18 mouse cellular contexts compared by ENCODE assay signal in genomic region chr2:79998460-79998859, GRCm38 (mm10).
DNase-seq lines count a peak whose midpoint lies in the region; ATAC-seq and TF ChIP-seq lines count a peak whose summit lies in the region.
"Had no signal": no experiment of that assay in that cellular context is flagged by ENCODE, and none has a peak within 500 bp of the region (broad histone marks: within the 10 kb centered on the region; RNA-seq: fewer than 3 reads in every experiment).

No protein-coding gene starts in this region.

- H3K9ac ChIP-seq in liver, postnatal 0 days (replicated peaks), result no peak overlapping the region
- H3K9ac ChIP-seq in liver, embryonic 11.5 days (ENCODE audit: low read depth, low read length), result no peak overlapping the region
- H3K9ac ChIP-seq: embryonic facial prominence, embryonic 12.5 days; forebrain, embryonic 13.5 days; forebrain, embryonic 15.5 days; forebrain, postnatal 0 days had no signal

- peak; percentile 53; the same call in 1 of the 2 replicates for ATAC-seq in liver, postnatal 0 days
- ATAC-seq in liver, embryonic 11.5 days (replicated peaks; ENCODE audit: low FRiP score), result no peak
- ATAC-seq: forebrain, embryonic 13.5 days; forebrain, embryonic 15.5 days; forebrain, postnatal 0 days had no signal

- no peak overlapping the region for H3K4me3 ChIP-seq in liver, postnatal 0 days (ENCODE audit: low read depth, low read length)
- H3K4me3 ChIP-seq in liver, embryonic 11.5 days (ENCODE audit: low read depth, low read length), result no peak overlapping the region
- H3K4me3 ChIP-seq: embryonic facial prominence, embryonic 10.5 days; embryonic facial prominence, embryonic 12.5 days; forebrain, embryonic 13.5 days; forebrain, embryonic 15.5 days had no signal

- H3K4me1 ChIP-seq in liver, postnatal 0 days (ENCODE audit: insufficient read depth), result no peaks in the 10 kb centered on the region
- H3K4me1 ChIP-seq in liver, embryonic 11.5 days (replicated peaks; ENCODE audit: control insufficient read depth, insufficient read depth, low read length), result no peaks in the 10 kb centered on the region
- H3K4me1 ChIP-seq: embryonic facial prominence, embryonic 10.5 days; embryonic facial prominence, embryonic 12.5 days; forebrain, embryonic 13.5 days; forebrain, embryonic 15.5 days had no signal

- TF ChIP-seq EP300 in liver, postnatal 0 days (IDR thresholded peaks at IDR 0.05; ENCODE audit: low read depth), result no peak

- no peak for TF ChIP-seq CTCF in liver, postnatal 0 days (IDR thresholded peaks at IDR 0.05; ENCODE audit: low read depth)

- no peak overlapping the region for H3K4me2 ChIP-seq in liver, postnatal 0 days (ENCODE audit: low read depth, low read length)
- no peak overlapping the region for H3K4me2 ChIP-seq in liver, embryonic 11.5 days
- H3K4me2 ChIP-seq: embryonic facial prominence, embryonic 12.5 days; forebrain, embryonic 13.5 days; forebrain, embryonic 15.5 days had no signal

- no peaks in the 10 kb centered on the region for H3K36me3 ChIP-seq in liver, postnatal 0 days (replicated peaks; ENCODE audit: insufficient read depth, low read length)
- no peaks in the 10 kb centered on the region for H3K36me3 ChIP-seq in liver, embryonic 11.5 days (ENCODE audit: control insufficient read depth, insufficient read depth, low read length)
- H3K36me3 ChIP-seq: embryonic facial prominence, embryonic 10.5 days; embryonic facial prominence, embryonic 12.5 days; forebrain, embryonic 15.5 days had no signal

- H3K9me3 ChIP-seq in liver, postnatal 0 days (ENCODE audit: low read length), result no peaks in the 10 kb centered on the region
- no peaks in the 10 kb centered on the region for H3K9me3 ChIP-seq in liver, embryonic 11.5 days (ENCODE audit: control insufficient read depth, low read length)
- H3K9me3 ChIP-seq: embryonic facial prominence, embryonic 10.5 days; embryonic facial prominence, embryonic 12.5 days; forebrain, embryonic 13.5 days; forebrain, embryonic 15.5 days had no signal

- DNase-seq in liver, postnatal 0 days, result no peak
- DNase-seq in liver, embryonic 11.5 days (ENCODE audit: low spot score), result no peak
- peak; percentile 3 for DNase-seq in lung, postnatal 36 days
- DNase-seq in lung, postnatal 4 days, result no peak
- no peak for DNase-seq in retina, postnatal 1 day
- DNase-seq: adrenal gland, adult 8-10 months; adrenal gland, postnatal 14 days; adrenal gland, postnatal 36 days; cerebellum, adult 11-12 months; cerebellum, adult 2 months; cerebellum, adult 9-10 months; cerebellum, postnatal 10 days; cerebellum, postnatal 25 days; forebrain, postnatal 0 days had no signal

- no peaks in the 10 kb centered on the region for H3K27me3 ChIP-seq in liver, postnatal 0 days (ENCODE audit: insufficient read depth, low read length)
- H3K27me3 ChIP-seq in liver, embryonic 11.5 days (replicated peaks; ENCODE audit: control insufficient read depth, insufficient read depth, low read length), result no peaks in the 10 kb centered on the region
- H3K27me3 ChIP-seq: embryonic facial prominence, embryonic 12.5 days; forebrain, embryonic 13.5 days; forebrain, embryonic 15.5 days had no signal

- no peak overlapping the region for H3K27ac ChIP-seq in liver, postnatal 0 days (ENCODE audit: low read depth)
- no peak overlapping the region for H3K27ac ChIP-seq in liver, embryonic 11.5 days (ENCODE audit: low read depth, low read length)
- H3K27ac ChIP-seq: embryonic facial prominence, embryonic 10.5 days; embryonic facial prominence, embryonic 12.5 days; forebrain, embryonic 13.5 days; forebrain, embryonic 15.5 days had no signal

- 50% methylated on average over 2 of the region's 2 CpGs for WGBS in liver, postnatal 0 days (ENCODE audit: insufficient replicate concordance)
- 76% methylated on average over 2 of the region's 2 CpGs for WGBS in liver, embryonic 11.5 days
